Mouse (Mus musculus) layer of hippocampus, postnatal 25 days (tissue): Measurements from ENCODE around the gene Mark4. TPM values are rescaled to one million over a fixed set of nuclear protein-coding genes. Genes with fewer than 3 reads are reported as not detected.
A peak's percentile ranks its signal among the peaks of the same experiment; 100 is the strongest.

Experiments
- DNase-seq, 2 experiments: peaks; one replicate each; pipeline ENCODE4 v3.0.0; 2022; ENCODE audit warnings: mixed read lengths in 2 of 2, low spot score in 1 of 2; ENCODE audit errors: extremely low spot score in 1 of 2
- microRNA-seq, 2 experiments: library from miRNA; unstranded; fragments of <30 nt; microRNA quantifications; one replicate each; pipeline ENCODE4 v1.2.0; 2021
- total RNA-seq, 2 experiments: library from RNA; stranded (reverse); gene quantifications; 2 replicates each; pipeline ENCODE4 v1.2.3; 2021

The Mark4 gene
- total RNA-seq, 2 experiments from 2014 or later = 92.8 to 105 TPM

DNA sequence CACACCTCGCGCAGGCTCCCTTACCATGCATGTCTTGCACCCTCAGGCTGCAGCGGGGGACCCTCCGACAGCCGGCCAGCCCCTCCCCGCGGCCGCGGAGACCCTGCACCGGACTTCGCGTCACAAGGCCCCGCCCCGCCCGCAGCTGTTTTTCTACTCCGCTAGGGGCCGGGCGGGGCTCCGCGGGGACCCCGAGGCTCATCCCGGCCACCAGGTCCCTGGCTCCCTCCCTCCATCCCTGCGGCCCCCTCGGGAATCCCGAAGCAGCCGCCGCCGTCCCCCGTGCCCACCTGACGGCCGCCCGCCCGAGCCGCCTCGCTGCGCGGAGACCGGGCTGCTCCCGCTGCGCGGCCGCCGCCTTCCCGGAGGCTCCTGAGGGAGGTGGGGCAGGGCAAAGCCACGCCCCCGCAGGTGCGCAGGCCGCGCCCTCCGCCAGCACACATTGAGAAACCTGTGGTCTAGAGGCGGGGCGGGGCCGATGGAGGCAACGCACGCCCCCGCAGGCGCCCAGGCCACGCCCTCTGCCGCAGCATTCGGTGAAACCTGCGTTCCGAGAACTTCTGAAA lies 54.8 kb downstream of the Mark4 start, which contains the start of gene Klc3:
TSS of gene Klc3 (minus strand) at position 374 of the 566 bp plus-strand sequence.
- no peak for DNase-seq

- no peak for DNase-seq
Measured at GRCm38 (mm10) chr7:19402535-19403112, 56.0 kb downstream of the Mark4 start.

DNA sequence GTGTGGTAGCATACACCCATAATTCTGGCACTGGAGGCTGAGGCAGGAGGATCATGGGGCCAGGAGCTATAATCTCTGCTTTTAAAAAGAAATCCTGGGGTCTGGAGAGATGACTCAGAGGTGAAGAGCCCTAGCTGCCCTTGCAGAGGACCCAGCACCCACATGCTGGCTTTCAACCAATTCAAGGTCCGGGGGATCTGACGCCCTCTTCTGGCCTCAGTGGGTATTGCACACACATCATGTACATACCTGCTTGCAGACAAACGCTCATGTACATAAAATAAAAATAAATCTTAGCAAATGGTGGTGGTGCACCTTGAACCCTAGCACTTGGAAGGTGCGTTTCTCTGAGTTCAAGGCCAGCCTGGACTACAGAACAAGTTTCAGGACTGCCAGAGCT lies 57.7 kb downstream of the Mark4 start:
- DNase-seq = no peak

GRCm38 (mm10) chr7:19399496-19400280 lies 58.9 kb downstream of the Mark4 start:
- DNase-seq = no peak

GRCm38 (mm10) chr7:19394484-19394883 lies 64.1 kb downstream of the Mark4 start:
- no peak for DNase-seq

DNA sequence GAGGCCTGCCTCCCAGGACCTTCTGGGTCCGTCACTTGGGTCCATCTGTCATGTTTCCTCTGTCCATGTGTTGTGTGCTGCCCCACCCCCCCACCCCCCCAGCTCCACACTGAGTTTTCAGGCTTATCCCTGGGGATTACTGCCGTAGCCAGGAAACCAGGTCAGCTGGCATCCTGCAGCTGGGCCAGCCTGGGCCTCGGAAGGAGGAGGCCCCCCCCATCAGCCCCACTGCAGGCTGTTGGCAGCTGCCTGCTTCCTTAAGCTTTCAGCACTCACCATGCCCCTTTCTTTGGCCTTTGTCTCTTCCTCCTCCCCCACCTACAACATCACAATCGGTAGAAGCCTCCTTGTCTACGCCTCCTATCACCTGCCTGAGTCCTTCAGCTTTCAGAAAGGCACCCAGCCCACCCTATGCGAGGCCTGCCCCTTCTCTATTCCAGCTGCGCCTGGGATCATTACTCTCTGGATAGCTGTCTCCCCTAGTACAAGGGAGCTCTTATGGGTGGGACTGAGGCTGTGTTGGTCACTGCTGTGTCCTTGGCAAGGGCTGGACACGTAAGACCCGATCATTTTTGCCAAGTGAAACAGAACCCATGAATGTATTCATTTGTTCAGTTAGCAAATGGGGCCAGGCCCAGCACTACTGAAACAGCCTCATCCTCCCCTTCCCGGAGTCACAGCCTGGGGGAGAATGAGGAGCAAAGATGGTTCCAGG lies 69.8 kb downstream of the Mark4 start:
- no peak for DNase-seq

GRCm38 (mm10) chr7:19383708-19384107 lies 74.9 kb downstream of the Mark4 start:
- DNase-seq = no peak

DNA sequence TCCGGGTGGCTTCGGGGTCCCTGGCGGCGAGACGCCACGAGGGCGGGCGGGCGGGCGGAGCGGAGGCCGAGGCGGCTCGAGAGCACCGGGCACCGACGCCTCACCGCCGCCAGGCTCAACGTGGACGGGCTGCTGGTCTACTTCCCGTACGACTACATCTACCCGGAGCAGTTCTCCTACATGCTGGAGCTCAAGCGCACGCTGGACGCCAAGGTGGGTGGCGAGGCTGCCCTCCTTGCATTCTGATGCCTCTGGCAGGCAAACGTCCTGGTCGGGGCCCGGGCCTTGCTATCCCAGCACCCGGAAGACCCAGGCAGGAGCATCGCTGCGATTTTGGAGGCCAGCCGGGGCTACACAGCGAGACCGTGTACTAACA lies 76.5 kb downstream of the Mark4 start:
- peak; percentile 26 to 49 for DNase-seq

DNA sequence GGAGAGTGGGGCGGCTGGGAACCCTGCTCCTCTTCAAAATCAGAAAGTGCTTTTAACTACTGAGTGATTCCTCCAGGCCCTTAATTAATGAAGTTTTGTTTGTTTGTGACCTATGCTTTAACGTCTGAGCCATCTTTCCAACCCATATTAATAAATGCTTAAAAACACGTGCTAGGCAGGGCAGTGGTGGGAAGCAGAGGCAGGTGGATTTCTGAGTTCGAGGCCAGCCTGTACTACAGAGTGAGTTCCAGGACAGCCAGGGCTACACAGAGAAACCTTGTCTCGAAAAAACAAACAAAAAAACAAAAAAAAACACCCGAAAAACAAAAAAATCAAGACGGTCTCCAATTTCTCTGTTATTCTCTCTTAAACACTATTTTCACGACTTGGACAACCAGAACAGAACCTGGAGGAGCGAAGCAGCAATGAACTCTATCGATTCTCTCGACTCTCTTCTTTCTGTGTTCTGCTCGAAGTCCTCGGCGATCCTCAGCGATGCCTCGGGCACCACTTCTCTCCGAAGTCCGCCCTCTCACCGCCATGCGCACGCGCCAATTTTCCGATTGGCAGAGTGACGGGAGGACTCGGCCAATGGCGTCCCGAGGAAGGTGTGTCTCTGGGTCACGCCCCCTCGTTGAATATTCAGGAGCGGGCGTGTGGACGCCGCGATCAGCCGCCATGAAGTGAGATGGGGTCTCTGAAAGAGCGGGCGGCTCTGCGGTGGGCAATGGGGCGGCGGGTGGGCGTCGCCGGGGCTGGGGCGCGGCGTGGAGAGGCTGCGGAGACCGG lies 77.0 kb downstream of the Mark4 start, which contains the start of gene Ercc2:
TSS of gene Ercc2 (plus strand) at position 634 of the 789 bp plus-strand sequence.
- peak; percentile 95 to 96 for DNase-seq

GRCm38 (mm10) chr7:19378049-19378448 lies 80.6 kb downstream of the Mark4 start:
- no peak for DNase-seq

- no peak for DNase-seq
Measured at GRCm38 (mm10) chr7:19376019-19376418, 82.6 kb downstream of the Mark4 start.

- DNase-seq = no peak
Measured at GRCm38 (mm10) chr7:19375368-19375767, 83.3 kb downstream of the Mark4 start.

Small RNAs within 50 kb of the gene (microRNA-seq; reads per million reads assigned to microRNA genes)
- gene Mir343 = 0 reads per million in 2 experiments

Other genes starting within 250 kb of the Mark4 start
- gene Gpr4, start 246.3 kb downstream of the Mark4 start, total RNA-seq = 1 to 10 TPM; 2.2 to 2.5 TPM
- 10 to 100 TPM; 36.5 to 41.5 TPM for gene Opa3, start 230.5 kb downstream of the Mark4 start, total RNA-seq
- 10 to 100 TPM; 15.2 to 16.3 TPM for gene Vasp, start 187.0 kb downstream of the Mark4 start, total RNA-seq
- not detected for gene Ppm1n, start 178.8 kb downstream of the Mark4 start, total RNA-seq
- gene Rtn2, start 176.2 kb downstream of the Mark4 start, total RNA-seq = 10 to 100 TPM; 85.9 to 96.3 TPM
- gene Fosb, start 148.8 kb downstream of the Mark4 start, total RNA-seq = 1 to 10 TPM; 5.2 to 9.8 TPM
- gene Ercc1, start 114.0 kb downstream of the Mark4 start, total RNA-seq = 10 to 100 TPM; 37.8 to 39.1 TPM
- 10 to 100 TPM; 17.7 to 18.3 TPM for gene Cd3eap, start 99.3 kb downstream of the Mark4 start, total RNA-seq
- 1 to 10 TPM; 4.5 to 4.8 TPM for gene Ppp1r13l, start 99.1 kb downstream of the Mark4 start, total RNA-seq
- 10 to 100 TPM; 34.5 to 34.9 TPM for gene Ercc2, start 76.8 kb downstream of the Mark4 start, total RNA-seq
- 1 to 10 TPM; 2.2 to 3.4 TPM for gene Klc3, start 54.7 kb downstream of the Mark4 start, total RNA-seq
- gene Ckm, start 54.0 kb downstream of the Mark4 start, total RNA-seq = not detected
- gene Exoc3l2, start 4.5 kb upstream of the Mark4 start, total RNA-seq = under 1 TPM; 0.37 to 0.38 TPM
- 1 to 10 TPM; 6.0 to 7.1 TPM for gene Bloc1s3, start 49.5 kb upstream of the Mark4 start, total RNA-seq
- 10 to 100 TPM; 20.1 to 21.1 TPM for gene Trappc6a, start 49.6 kb upstream of the Mark4 start, total RNA-seq
- under 1 TPM; 0.49 to 0.66 TPM for gene Nkpd1, start 59.0 kb upstream of the Mark4 start, total RNA-seq
- gene Ppp1r37, start 104.3 kb upstream of the Mark4 start, total RNA-seq = 100 to 1,000 TPM; 103 to 112 TPM
- gene Zfp296, start 118.5 kb upstream of the Mark4 start, total RNA-seq = 1 to 10 TPM in 1 of 2 experiments, under 1 TPM in 1; 0.30 to 1.0 TPM
- gene Gemin7, start 118.8 kb upstream of the Mark4 start, total RNA-seq = 10 to 100 TPM; 38.0 to 40.7 TPM
- gene Clasrp, start 145.7 kb upstream of the Mark4 start, total RNA-seq = 10 to 100 TPM; 70.6 to 94.5 TPM
- gene Relb, start 170.6 kb upstream of the Mark4 start, total RNA-seq = 10 to 100 TPM in 1 of 2 experiments, 1 to 10 TPM in 1; 9.4 to 10.4 TPM
- gene Clptm1, start 206.2 kb upstream of the Mark4 start, total RNA-seq = 100 to 1,000 TPM; 148 TPM
- gene Apoc2, start 219.1 kb upstream of the Mark4 start, total RNA-seq = not detected
- gene Gm44805, start 222.6 kb upstream of the Mark4 start, total RNA-seq = not detected
- gene Apoc4, start 222.7 kb upstream of the Mark4 start, total RNA-seq = not detected
- gene Apoc1, start 233.8 kb upstream of the Mark4 start, total RNA-seq = 1 to 10 TPM; 4.8 to 7.5 TPM
- 1,000 to 10,000 TPM; 2,615 to 2,768 TPM for gene Apoe, start 240.4 kb upstream of the Mark4 start, total RNA-seq